Mouse (Mus musculus): ENCODE measurements around the gene Wfikkn1. TPM values are rescaled to one million over a fixed set of nuclear protein-coding genes. Genes with fewer than 3 reads are reported as not detected.

The Wfikkn1 gene
- polyA plus RNA-seq, 1 experiment from 2014 or later: 0.47 TPM

DNA sequence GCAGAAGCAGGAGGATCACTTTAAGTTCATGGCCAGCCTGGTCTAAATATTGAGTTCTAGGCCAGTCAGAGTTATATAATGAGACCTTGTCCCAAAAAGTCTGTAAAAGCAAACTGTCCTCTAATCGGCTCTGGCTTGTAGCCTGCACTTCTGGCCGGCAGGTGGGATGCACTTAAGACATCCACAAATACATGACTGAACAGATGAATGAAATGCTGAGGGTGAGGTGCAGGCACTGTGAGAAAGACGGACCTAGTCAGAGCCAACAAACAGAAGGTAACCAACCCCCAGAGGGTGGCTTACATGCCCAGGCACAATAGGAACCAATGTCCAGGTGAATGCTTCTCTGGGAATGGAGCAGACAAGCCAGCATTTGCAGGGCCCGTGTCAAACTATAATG is 33.6 kb upstream of the Wfikkn1 start:
- DNase-seq (ENCODE audit: low spot score): no peak
- Histone ChIP-seq H3K27me3 (replicated peaks; ENCODE audit: control insufficient read depth, insufficient read depth, low read length) (no peaks in the 10 kb centered on the region), H3K9ac (ENCODE audit: low read length) (no peak overlapping the region), H3K9me3 (replicated peaks; ENCODE audit: control insufficient read depth, low read length) (no peaks in the 10 kb centered on the region), H3K4me3 (ENCODE audit: low read depth, low read length) (no peak overlapping the region), H3K36me3 (ENCODE audit: control insufficient read depth, insufficient read depth, low read length) (peaks cover 14% of the 10 kb centered on the region; the same call in 1 of the 2 replicates), H3K27ac (ENCODE audit: low read depth, low read length) (no peak overlapping the region), H3K4me2 (ENCODE audit: low read length) (no peak overlapping the region), H3K4me1 (ENCODE audit: control insufficient read depth, insufficient read depth, low read length) (peaks cover 10% of the 10 kb centered on the region)
- 90% methylated on average over 4 of the region's 4 CpGs for WGBS
- no peak for ATAC-seq

DNA sequence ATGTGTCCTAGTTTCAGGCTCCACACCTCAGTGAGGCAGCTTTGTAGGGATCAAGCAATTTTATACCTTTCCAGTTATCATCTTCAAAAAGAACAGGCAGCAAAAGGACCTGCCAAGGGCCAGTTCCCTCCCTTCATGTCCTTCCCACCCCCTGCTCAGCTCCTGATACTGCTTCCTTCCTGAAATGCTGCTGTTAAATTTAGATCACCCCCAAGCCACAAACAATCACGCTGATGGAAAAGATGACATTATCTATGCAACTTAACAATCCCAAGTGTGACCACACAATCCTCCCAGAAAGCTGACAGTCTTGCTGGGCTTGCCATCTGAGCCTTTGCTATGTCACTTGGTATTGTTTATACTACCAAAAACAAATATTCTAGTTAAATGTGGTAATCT is 33.2 kb upstream of the Wfikkn1 start:
- Histone ChIP-seq H3K27ac (ENCODE audit: low read depth, low read length) (no peak overlapping the region), H3K9me3 (replicated peaks; ENCODE audit: control insufficient read depth, low read length) (no peaks in the 10 kb centered on the region), H3K4me1 (ENCODE audit: control insufficient read depth, insufficient read depth, low read length) (peaks cover 10% of the 10 kb centered on the region), H3K9ac (ENCODE audit: low read length) (no peak overlapping the region), H3K27me3 (replicated peaks; ENCODE audit: control insufficient read depth, insufficient read depth, low read length) (no peaks in the 10 kb centered on the region), H3K4me2 (ENCODE audit: low read length) (no peak overlapping the region), H3K36me3 (ENCODE audit: control insufficient read depth, insufficient read depth, low read length) (peaks cover 14% of the 10 kb centered on the region; the same call in 1 of the 2 replicates), H3K4me3 (ENCODE audit: low read depth, low read length) (no peak overlapping the region)
- no peak for DNase-seq (ENCODE audit: low spot score)
- WGBS: 88% methylated on average over 1 of the region's 1 CpGs
- ATAC-seq: no peak

DNA sequence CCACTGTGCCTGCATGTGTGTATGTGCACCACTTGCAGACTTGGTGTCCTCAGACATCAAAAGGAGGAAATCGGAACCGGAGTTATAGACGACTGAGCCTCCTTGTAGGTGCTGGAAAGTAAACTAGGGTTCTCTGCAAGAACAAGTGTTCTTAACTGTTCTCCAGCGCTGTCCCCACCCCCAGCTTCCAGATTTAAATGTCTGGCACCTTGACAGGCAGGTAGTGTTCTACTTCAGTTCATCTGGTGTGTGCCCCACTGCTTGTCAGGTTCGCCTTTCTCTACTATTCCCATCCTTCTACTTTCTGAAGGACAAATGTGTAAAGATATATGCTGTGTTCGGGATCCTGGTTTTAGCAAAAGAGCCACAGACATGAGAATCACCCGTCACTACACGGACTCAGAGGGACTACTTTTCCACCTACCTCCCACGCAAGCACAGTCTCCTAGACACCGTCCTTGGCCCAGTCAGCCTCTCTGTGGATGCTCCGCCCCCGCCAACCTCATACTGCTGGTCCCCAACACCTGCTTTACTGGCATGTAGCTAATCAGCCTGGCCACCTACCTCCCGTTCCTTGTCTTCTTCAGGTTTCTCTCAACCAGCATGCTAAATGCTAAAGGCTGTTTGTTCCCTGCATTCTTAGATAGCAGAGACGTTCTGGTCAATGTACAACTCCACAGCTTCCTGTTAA is 32.7 kb upstream of the Wfikkn1 start:
- H3K9me3 ChIP-seq (replicated peaks; ENCODE audit: control insufficient read depth, low read length): no peaks in the 10 kb centered on the region
- H3K9ac ChIP-seq (ENCODE audit: low read length): no peak overlapping the region

DNA sequence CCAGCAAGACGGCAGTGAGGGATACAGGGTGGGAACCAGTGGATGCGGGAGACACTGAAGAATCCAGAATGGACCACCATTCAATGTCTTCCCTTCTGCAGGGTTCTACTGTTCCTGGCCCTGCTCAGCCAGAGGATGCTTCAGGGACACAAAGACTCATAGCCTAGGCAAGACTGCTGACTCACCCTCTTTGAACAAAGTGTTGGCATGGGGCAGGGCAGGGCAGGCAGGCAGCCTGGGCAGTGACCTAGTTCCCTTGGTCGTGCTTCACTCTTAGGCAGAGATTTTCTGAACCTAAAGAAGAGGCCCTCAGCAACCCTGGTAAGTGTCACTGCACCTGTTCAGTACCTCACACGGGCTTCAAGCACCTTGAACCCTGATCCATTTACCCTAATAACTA is 31.2 kb upstream of the Wfikkn1 start:
- WGBS: 90% methylated on average over 4 of the region's 4 CpGs
- peaks cover 11% of the 10 kb centered on the region; the same call in 1 of the 2 replicates for H3K36me3 ChIP-seq (ENCODE audit: control insufficient read depth, insufficient read depth, low read length)
- H3K4me3 ChIP-seq (ENCODE audit: low read depth, low read length): no peak overlapping the region
- no peaks in the 10 kb centered on the region for H3K27me3 ChIP-seq (replicated peaks; ENCODE audit: control insufficient read depth, insufficient read depth, low read length)
- no peaks in the 10 kb centered on the region for H3K4me1 ChIP-seq (ENCODE audit: control insufficient read depth, insufficient read depth, low read length)
- no peak for DNase-seq (ENCODE audit: low spot score)
- ATAC-seq: no peak
- no peak overlapping the region for H3K27ac ChIP-seq (ENCODE audit: low read depth, low read length)
- no peaks in the 10 kb centered on the region for H3K9me3 ChIP-seq (replicated peaks; ENCODE audit: control insufficient read depth, low read length)
- H3K9ac ChIP-seq (ENCODE audit: low read length): no peak overlapping the region
- no peak overlapping the region for H3K4me2 ChIP-seq (ENCODE audit: low read length)

More for the DNA sequence above, 32.7 kb upstream of the Wfikkn1 start:
- Histone ChIP-seq H3K4me3 (ENCODE audit: low read depth, low read length) (no peak overlapping the region), H3K27ac (ENCODE audit: low read depth, low read length) (no peak overlapping the region), H3K4me2 (ENCODE audit: low read length) (no peak overlapping the region), H3K4me1 (ENCODE audit: control insufficient read depth, insufficient read depth, low read length) (peaks cover 5% of the 10 kb centered on the region), H3K27me3 (replicated peaks; ENCODE audit: control insufficient read depth, insufficient read depth, low read length) (no peaks in the 10 kb centered on the region), H3K36me3 (ENCODE audit: control insufficient read depth, insufficient read depth, low read length) (peaks cover 14% of the 10 kb centered on the region; the same call in 1 of the 2 replicates)
- DNase-seq (ENCODE audit: low spot score) (no peak), ATAC-seq (no peak)
- 90% methylated on average over 14 of the region's 14 CpGs for WGBS

DNA sequence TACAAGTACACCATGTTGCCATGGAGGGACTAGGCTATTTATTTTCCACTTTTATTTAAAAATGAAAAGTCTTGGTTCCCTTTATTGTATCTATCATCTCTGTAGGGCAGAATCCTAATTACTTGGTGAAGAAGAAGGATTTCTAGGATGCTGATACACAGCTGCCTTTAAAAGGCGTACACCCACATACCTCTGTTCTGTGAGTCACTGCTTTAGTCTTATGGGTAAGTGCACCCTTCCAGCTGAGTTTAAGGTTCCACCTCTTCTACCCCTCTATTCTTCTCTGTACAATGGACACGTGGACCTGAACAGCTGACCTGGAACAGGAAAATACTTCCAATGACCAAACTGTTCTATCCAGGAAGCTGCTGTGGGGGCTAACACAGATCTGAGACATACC is 27.0 kb upstream of the Wfikkn1 start:
- Histone ChIP-seq H3K9me3 (replicated peaks; ENCODE audit: control insufficient read depth, low read length) (no peaks in the 10 kb centered on the region), H3K4me3 (ENCODE audit: low read depth, low read length) (no peak overlapping the region), H3K4me2 (ENCODE audit: low read length) (no peak overlapping the region), H3K36me3 (ENCODE audit: control insufficient read depth, insufficient read depth, low read length) (0 out of 2 replicates have a peak, but pooled peaks cover 5% of the 10 kb centered on the region), H3K27ac (ENCODE audit: low read depth, low read length) (no peak overlapping the region), H3K9ac (ENCODE audit: low read length) (no peak overlapping the region), H3K4me1 (ENCODE audit: control insufficient read depth, insufficient read depth, low read length) (no peaks in the 10 kb centered on the region), H3K27me3 (replicated peaks; ENCODE audit: control insufficient read depth, insufficient read depth, low read length) (no peaks in the 10 kb centered on the region)
- DNase-seq (ENCODE audit: low spot score) (no peak), ATAC-seq (no peak)
- WGBS: 92% methylated on average over 2 of the region's 2 CpGs

DNA sequence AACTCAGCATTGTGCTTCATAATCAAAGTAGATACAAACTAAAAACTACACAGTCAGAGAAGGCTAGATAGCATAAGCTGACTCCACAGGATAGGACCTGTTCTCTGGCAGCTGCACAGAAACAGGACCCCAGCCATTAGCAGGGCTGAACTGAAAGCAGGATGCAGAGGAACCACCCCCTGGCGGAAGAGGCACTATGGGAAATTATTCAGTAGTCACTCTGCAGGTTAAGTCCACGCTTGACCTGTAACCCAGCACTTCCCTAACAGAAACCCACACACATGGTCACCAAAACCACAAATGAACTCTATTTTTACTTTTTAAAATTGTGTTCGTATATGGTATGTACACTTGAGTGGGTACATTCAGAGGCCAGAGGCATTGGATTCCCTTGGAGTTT is 22.4 kb upstream of the Wfikkn1 start:
- no peak for ATAC-seq
- 86% methylated on average over 3 of the region's 3 CpGs for WGBS

DNA sequence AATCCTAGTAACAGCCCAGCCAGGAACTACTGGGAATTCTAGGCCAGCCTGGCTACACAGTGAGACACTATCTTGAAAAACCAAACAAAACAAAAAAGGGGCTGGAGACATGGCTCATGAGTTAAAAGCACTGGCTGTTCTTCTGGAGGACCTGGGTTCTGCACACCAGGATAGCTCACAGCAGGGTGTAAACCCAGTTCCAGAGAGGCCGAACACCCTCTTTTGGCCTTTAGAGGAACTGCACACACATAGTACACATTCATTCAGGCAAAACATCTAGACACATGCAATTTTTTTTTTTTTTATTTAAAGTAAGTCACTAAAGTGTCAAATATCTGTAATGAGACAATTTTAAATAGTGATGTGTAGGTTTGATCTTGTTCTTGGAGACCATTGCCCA is 19.5 kb upstream of the Wfikkn1 start:
- Histone ChIP-seq H3K27ac (ENCODE audit: low read depth, low read length) (no peak overlapping the region), H3K4me2 (ENCODE audit: low read length) (no peak overlapping the region), H3K36me3 (ENCODE audit: control insufficient read depth, insufficient read depth, low read length) (no peaks in the 10 kb centered on the region), H3K9me3 (replicated peaks; ENCODE audit: control insufficient read depth, low read length) (no peaks in the 10 kb centered on the region), H3K4me1 (ENCODE audit: control insufficient read depth, insufficient read depth, low read length) (no peaks in the 10 kb centered on the region), H3K9ac (ENCODE audit: low read length) (no peak overlapping the region), H3K27me3 (replicated peaks; ENCODE audit: control insufficient read depth, insufficient read depth, low read length) (no peaks in the 10 kb centered on the region), H3K4me3 (ENCODE audit: low read depth, low read length) (no peak overlapping the region)
- DNase-seq (ENCODE audit: low spot score) (no peak), ATAC-seq (no peak)
- 80% methylated on average over 1 of the region's 1 CpGs for whole genome bisulfite sequencing

More for the DNA sequence above, 22.4 kb upstream of the Wfikkn1 start:
- Histone ChIP-seq H3K9me3 (replicated peaks; ENCODE audit: control insufficient read depth, low read length) (no peaks in the 10 kb centered on the region), H3K27ac (ENCODE audit: low read depth, low read length) (no peak overlapping the region), H3K27me3 (replicated peaks; ENCODE audit: control insufficient read depth, insufficient read depth, low read length) (no peaks in the 10 kb centered on the region), H3K9ac (ENCODE audit: low read length) (no peak overlapping the region), H3K36me3 (ENCODE audit: control insufficient read depth, insufficient read depth, low read length) (0 out of 2 replicates have a peak, but pooled peaks cover 5% of the 10 kb centered on the region), H3K4me2 (ENCODE audit: low read length) (no peak overlapping the region), H3K4me1 (ENCODE audit: control insufficient read depth, insufficient read depth, low read length) (no peaks in the 10 kb centered on the region), H3K4me3 (ENCODE audit: low read depth, low read length) (no peak overlapping the region)
- DNase-seq (ENCODE audit: low spot score): no peak

DNA sequence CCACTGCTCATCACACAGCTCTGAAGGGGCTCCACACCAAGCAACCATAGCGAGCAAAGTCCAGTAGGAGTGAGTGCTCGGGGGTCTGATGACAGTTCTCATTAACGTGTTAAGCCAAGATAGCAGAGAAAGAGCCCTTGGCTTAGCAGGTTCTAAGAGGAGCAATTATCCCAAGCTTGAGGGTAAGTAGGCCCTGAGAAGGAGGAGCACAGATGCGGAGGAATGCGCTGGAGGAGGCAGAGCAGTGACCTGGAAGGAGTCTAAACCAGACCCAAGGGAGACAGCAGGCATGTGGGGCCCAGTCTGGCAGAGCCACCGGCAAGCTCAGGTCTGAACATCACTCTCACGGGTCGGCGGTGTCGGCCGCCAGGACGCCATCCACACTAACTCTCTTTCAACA is 15.2 kb upstream of the Wfikkn1 start:
- 69% methylated on average over 12 of the region's 12 CpGs for WGBS
- no peak overlapping the region for H3K9ac ChIP-seq (ENCODE audit: low read length)
- ATAC-seq: no peak

DNA sequence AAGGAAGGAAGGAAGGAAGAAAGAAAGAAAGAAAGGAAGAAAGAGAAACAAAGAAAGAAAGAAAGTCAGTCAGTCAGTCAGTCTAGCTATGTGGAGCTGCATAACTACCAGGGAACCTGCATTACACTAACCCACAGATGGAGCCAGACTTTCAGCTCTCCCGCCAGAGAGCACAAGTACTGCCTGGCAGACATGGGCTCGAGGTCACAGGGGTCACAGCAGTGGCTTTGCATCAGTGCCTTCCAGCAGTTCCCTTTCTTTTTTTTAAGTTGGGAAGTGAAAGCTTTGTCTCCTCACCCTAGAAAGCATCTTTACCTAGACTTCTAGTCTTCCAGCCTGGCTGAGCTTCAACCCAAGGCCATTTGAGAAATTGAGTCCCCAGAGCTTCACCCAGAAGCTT is 14.8 kb upstream of the Wfikkn1 start:
- ATAC-seq (no peak), DNase-seq (ENCODE audit: low spot score) (no peak)
- Histone ChIP-seq H3K27ac (ENCODE audit: low read depth, low read length) (no peak overlapping the region), H3K9ac (ENCODE audit: low read length) (no peak overlapping the region), H3K4me3 (ENCODE audit: low read depth, low read length) (no peak overlapping the region), H3K9me3 (replicated peaks; ENCODE audit: control insufficient read depth, low read length) (no peaks in the 10 kb centered on the region), H3K36me3 (ENCODE audit: control insufficient read depth, insufficient read depth, low read length) (peaks cover 5% of the 10 kb centered on the region; the same call in 1 of the 2 replicates), H3K4me1 (ENCODE audit: control insufficient read depth, insufficient read depth, low read length) (no peaks in the 10 kb centered on the region), H3K4me2 (ENCODE audit: low read length) (no peak overlapping the region), H3K27me3 (replicated peaks; ENCODE audit: control insufficient read depth, insufficient read depth, low read length) (no peaks in the 10 kb centered on the region)
- WGBS: 35% methylated on average over 2 of the region's 2 CpGs

More for the DNA sequence above, 15.2 kb upstream of the Wfikkn1 start:
- Histone ChIP-seq H3K4me3 (ENCODE audit: low read depth, low read length) (no peak overlapping the region), H3K4me1 (ENCODE audit: control insufficient read depth, insufficient read depth, low read length) (no peaks in the 10 kb centered on the region), H3K4me2 (ENCODE audit: low read length) (no peak overlapping the region), H3K36me3 (ENCODE audit: control insufficient read depth, insufficient read depth, low read length) (no peaks in the 10 kb centered on the region), H3K9me3 (replicated peaks; ENCODE audit: control insufficient read depth, low read length) (no peaks in the 10 kb centered on the region), H3K27me3 (replicated peaks; ENCODE audit: control insufficient read depth, insufficient read depth, low read length) (no peaks in the 10 kb centered on the region), H3K27ac (ENCODE audit: low read depth, low read length) (no peak overlapping the region)
- no peak for DNase-seq (ENCODE audit: low spot score)
